Comparison of ENCODE assay signal across 25 mouse cellular contexts in the genomic region with DNA sequence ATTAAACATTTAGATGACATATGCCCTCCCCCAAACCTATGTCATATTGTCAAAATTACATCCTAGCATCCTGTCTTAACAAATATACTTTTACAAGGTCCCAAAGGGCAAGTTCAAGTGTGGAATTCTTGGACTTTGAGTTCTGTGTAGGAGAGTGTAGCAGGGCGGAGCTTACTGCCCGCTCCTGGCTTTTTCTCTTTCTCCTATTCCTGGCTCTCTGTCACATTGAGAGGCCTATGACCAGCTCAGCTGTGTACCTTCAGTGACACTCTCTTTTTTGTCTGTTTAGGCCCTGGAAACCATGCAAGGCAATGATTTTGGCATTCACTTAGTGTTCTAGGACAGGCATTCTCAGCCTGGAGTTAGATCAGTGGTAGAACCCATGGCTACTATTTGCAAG. TPM values are rescaled to one million over a fixed set of nuclear protein-coding genes. Genes with fewer than 3 reads are reported as not detected.
DNase-seq lines count a peak whose midpoint lies in the region; ATAC-seq and TF ChIP-seq lines count a peak whose summit lies in the region.
"Had no signal": no experiment of that assay in that cellular context is flagged by ENCODE, and none has a peak within 500 bp of the region (broad histone marks: within the 10 kb centered on the region; RNA-seq: fewer than 3 reads in every experiment).

No protein-coding gene starts in this region.

- no peak for TF ChIP-seq CTCF in intestine, postnatal 0 days (IDR thresholded peaks at IDR 0.05; ENCODE audit: low read depth)
- TF ChIP-seq CTCF in liver, postnatal 0 days (IDR thresholded peaks at IDR 0.05; ENCODE audit: low read depth) = no peak

- 76% methylated on average over 2 of the region's 2 CpGs for WGBS in liver, embryonic 15.5 days (ENCODE audit: insufficient replicate concordance)
- 36% methylated on average over 2 of the region's 2 CpGs for WGBS in intestine, postnatal 0 days
- 61% methylated on average over 2 of the region's 2 CpGs for WGBS in liver, postnatal 0 days (ENCODE audit: insufficient replicate concordance)
- 97% methylated on average over 2 of the region's 2 CpGs for WGBS in midbrain, embryonic 13.5 days

- H3K36me3 ChIP-seq in liver, embryonic 15.5 days (replicated peaks) = no peaks in the 10 kb centered on the region
- no peaks in the 10 kb centered on the region for H3K36me3 ChIP-seq in intestine, postnatal 0 days (ENCODE audit: control insufficient read depth, insufficient read depth)
- no peaks in the 10 kb centered on the region for H3K36me3 ChIP-seq in liver, postnatal 0 days (replicated peaks; ENCODE audit: insufficient read depth, low read length)
- no peaks in the 10 kb centered on the region for H3K36me3 ChIP-seq in midbrain, embryonic 13.5 days
- H3K36me3 ChIP-seq: hindbrain, embryonic 10.5 days; hindbrain, embryonic 15.5 days; limb, embryonic 12.5 days; midbrain, embryonic 10.5 days; neural tube, embryonic 12.5 days had no signal

- peaks cover 81% of the 10 kb centered on the region for H3K4me1 ChIP-seq in liver, embryonic 15.5 days (replicated peaks)
- peaks cover 4% of the 10 kb centered on the region; the same call in 1 of the 2 replicates for H3K4me1 ChIP-seq in intestine, postnatal 0 days (replicated peaks; ENCODE audit: control insufficient read depth, insufficient read depth, low read length)
- peaks cover 16% of the 10 kb centered on the region for H3K4me1 ChIP-seq in liver, postnatal 0 days (ENCODE audit: insufficient read depth)
- peaks cover 7% of the 10 kb centered on the region for H3K4me1 ChIP-seq in midbrain, embryonic 13.5 days (replicated peaks)

- peak; percentile 47 to 62 for DNase-seq in kidney, adult 8-10 months
- DNase-seq in kidney, postnatal 10 days = no peak
- DNase-seq in liver = no peak
- no peak for DNase-seq in liver, postnatal 0 days
- DNase-seq in urinary bladder, postnatal 36 days (ENCODE audit: low spot score in 2 of 2) = no peak
- DNase-seq: adrenal gland, postnatal 25 days; B cell, adult 2 months; cerebellum, adult 18-20 months; cerebellum, postnatal 10 days; heart, postnatal 14 days; thymus, postnatal 4 days had no signal

- H3K9me3 ChIP-seq in liver, embryonic 15.5 days (replicated peaks) = no peaks in the 10 kb centered on the region
- H3K9me3 ChIP-seq in intestine, postnatal 0 days (ENCODE audit: control insufficient read depth) = no peaks in the 10 kb centered on the region
- H3K9me3 ChIP-seq in liver, postnatal 0 days (ENCODE audit: low read length) = no peaks in the 10 kb centered on the region
- no peaks in the 10 kb centered on the region for H3K9me3 ChIP-seq in midbrain, embryonic 13.5 days
- H3K9me3 ChIP-seq: hindbrain, embryonic 10.5 days; hindbrain, embryonic 15.5 days; limb, embryonic 12.5 days; midbrain, embryonic 10.5 days; neural tube, embryonic 12.5 days had no signal

- no peaks in the 10 kb centered on the region for H3K27me3 ChIP-seq in liver, embryonic 15.5 days
- H3K27me3 ChIP-seq in intestine, postnatal 0 days (replicated peaks; ENCODE audit: control insufficient read depth, insufficient read depth, low read length) = no peaks in the 10 kb centered on the region
- no peaks in the 10 kb centered on the region for H3K27me3 ChIP-seq in liver, postnatal 0 days (ENCODE audit: insufficient read depth, low read length)
- H3K27me3 ChIP-seq in midbrain, embryonic 13.5 days = 0 out of 2 replicates have a peak, but pooled peaks cover 3% of the 10 kb centered on the region
- H3K27me3 ChIP-seq: hindbrain, embryonic 15.5 days; limb, embryonic 12.5 days; neural tube, embryonic 12.5 days had no signal

- ATAC-seq in liver, embryonic 15.5 days (ENCODE audit: insufficient read depth) = no peak
- ATAC-seq in intestine, postnatal 0 days = peak; percentile 59
- ATAC-seq in liver, postnatal 0 days = no peak
- ATAC-seq in midbrain, embryonic 13.5 days = no peak
- ATAC-seq: forebrain, embryonic 16.5 days; inflammation-experienced regulatory T-cells, adult 6 months had no signal

- H3K27ac ChIP-seq in liver, embryonic 15.5 days (replicated peaks) = 0 out of 2 replicates have a peak overlapping the region, but pooled peaks have one; percentile 14
- peak overlapping the region; percentile 71 for H3K27ac ChIP-seq in intestine, postnatal 0 days (ENCODE audit: low read depth, low read length)
- H3K27ac ChIP-seq in liver, postnatal 0 days (ENCODE audit: low read depth) = peak overlapping the region; percentile 35; the same call in 1 of the 2 replicates
- no peak overlapping the region for H3K27ac ChIP-seq in midbrain, embryonic 13.5 days
- H3K27ac ChIP-seq: hindbrain, embryonic 15.5 days; layer of hippocampus, adult 2 months; left cerebral cortex, adult 2 months; limb, embryonic 12.5 days; midbrain, embryonic 10.5 days; neural tube, embryonic 12.5 days had no signal

- H3K9ac ChIP-seq in liver, embryonic 15.5 days = no peak overlapping the region
- no peak overlapping the region for H3K9ac ChIP-seq in intestine, postnatal 0 days (ENCODE audit: low read depth, low read length)
- no peak overlapping the region for H3K9ac ChIP-seq in liver, postnatal 0 days (replicated peaks)
- no peak overlapping the region for H3K9ac ChIP-seq in midbrain, embryonic 13.5 days (replicated peaks)
- H3K9ac ChIP-seq: hindbrain, embryonic 15.5 days; limb, embryonic 12.5 days; neural tube, embryonic 12.5 days had no signal

- no peak overlapping the region for H3K4me3 ChIP-seq in liver, embryonic 15.5 days (replicated peaks)
- H3K4me3 ChIP-seq in intestine, postnatal 0 days (ENCODE audit: low read depth, low read length) = no peak overlapping the region
- H3K4me3 ChIP-seq in liver, postnatal 0 days (ENCODE audit: low read depth, low read length) = no peak overlapping the region
- no peak overlapping the region for H3K4me3 ChIP-seq in midbrain, embryonic 13.5 days (replicated peaks)
- H3K4me3 ChIP-seq: erythroblast, embryonic 14.5 days; hindbrain, embryonic 10.5 days; hindbrain, embryonic 15.5 days; layer of hippocampus, adult 2 months; left cerebral cortex, adult 2 months; limb, embryonic 12.5 days; midbrain, embryonic 10.5 days; myocyte; neural tube, embryonic 12.5 days had no signal

- no peak overlapping the region for H3K4me2 ChIP-seq in liver, embryonic 15.5 days
- no peak overlapping the region for H3K4me2 ChIP-seq in intestine, postnatal 0 days (replicated peaks; ENCODE audit: low read depth)
- no peak overlapping the region for H3K4me2 ChIP-seq in liver, postnatal 0 days (ENCODE audit: low read depth, low read length)
- H3K4me2 ChIP-seq in midbrain, embryonic 13.5 days (replicated peaks) = no peak overlapping the region
- H3K4me2 ChIP-seq: hindbrain, embryonic 15.5 days; limb, embryonic 12.5 days; neural tube, embryonic 12.5 days had no signal

- no peak for TF ChIP-seq EP300 in liver, postnatal 0 days (IDR thresholded peaks at IDR 0.05; ENCODE audit: low read depth)

RNA-seq across cellular contexts. Expression of a gene that starts 4.1 kb away (rescaled TPM):
- polyA plus RNA-seq in liver, embryonic 15.5 days (2015; fragmentation: Nextera tagmentation; extraction: Ambion mirVana) = 982 and 1,104 TPM in 2 replicates
- 1,874 and 1,904 TPM in 2 replicates for polyA plus RNA-seq in intestine, postnatal 0 days (2015; fragmentation: Nextera tagmentation; extraction: Ambion mirVana)
- polyA plus RNA-seq in liver, postnatal 0 days (2015; fragmentation: Nextera tagmentation; extraction: Ambion mirVana) = 1,398 and 1,474 TPM in 2 replicates
- polyA plus RNA-seq in midbrain, embryonic 13.5 days (2015; fragmentation: Nextera tagmentation; extraction: Ambion mirVana) = 826 and 844 TPM in 2 replicates

Comparison
In these comparisons a context has a peak if more than half of its experiments do, and no peak if none do; other contexts are left out.
1. DNase-seq: peak in kidney, adult 8-10 months (2 of 2); none in kidney, postnatal 10 days (single experiment), liver (single experiment), liver, postnatal 0 days (single experiment) and urinary bladder, postnatal 36 days (0 of 2).